Mouse (Mus musculus): ENCODE measurements around the gene Gorab. TPM values are rescaled to one million over a fixed set of nuclear protein-coding genes. Genes with fewer than 3 reads are reported as not detected.

The Gorab gene
- 13.4 TPM for polyA plus RNA-seq (2014; fragmentation: Illumina TruSeq; extraction: RNeasy Lipid Tissue Mini Kit (QIAGEN cat#74804); ENCODE audit: low read depth, low replicate concordance)

GRCm38 (mm10) chr1:163403498-163404126 lies at the start of gene Gorab:
TSS of gene Gorab (minus strand) at chr1:163403669.

Other genes starting within 250 kb of the Gorab start
- gene Prrx1, start 90.0 kb downstream of the Gorab start, polyA plus RNA-seq (2014; fragmentation: Illumina TruSeq; extraction: RNeasy Lipid Tissue Mini Kit (QIAGEN cat#74804); ENCODE audit: low read depth, low replicate concordance), result 8.7 TPM

Measured in kidney, adult 10 weeks (tissue).